Mouse (Mus musculus): ENCODE results near the gene Map3k9.

GRCm38 (mm10) chr12:81781105-81781909, at the start of gene Map3k9:
- TF ChIP-seq POLR2A (IDR thresholded peaks at IDR 0.05; ENCODE audit: low read depth, low read length) (peak; percentile 58; the same call in 1 of the 2 replicates), CTCF (IDR thresholded peaks at IDR 0.05; ENCODE audit: extremely low read depth, insufficient read length, insufficient replicate concordance, low read depth, low read length) (peak; percentile 15; the same call in 1 of the 2 replicates)
